In the genomic region with DNA sequence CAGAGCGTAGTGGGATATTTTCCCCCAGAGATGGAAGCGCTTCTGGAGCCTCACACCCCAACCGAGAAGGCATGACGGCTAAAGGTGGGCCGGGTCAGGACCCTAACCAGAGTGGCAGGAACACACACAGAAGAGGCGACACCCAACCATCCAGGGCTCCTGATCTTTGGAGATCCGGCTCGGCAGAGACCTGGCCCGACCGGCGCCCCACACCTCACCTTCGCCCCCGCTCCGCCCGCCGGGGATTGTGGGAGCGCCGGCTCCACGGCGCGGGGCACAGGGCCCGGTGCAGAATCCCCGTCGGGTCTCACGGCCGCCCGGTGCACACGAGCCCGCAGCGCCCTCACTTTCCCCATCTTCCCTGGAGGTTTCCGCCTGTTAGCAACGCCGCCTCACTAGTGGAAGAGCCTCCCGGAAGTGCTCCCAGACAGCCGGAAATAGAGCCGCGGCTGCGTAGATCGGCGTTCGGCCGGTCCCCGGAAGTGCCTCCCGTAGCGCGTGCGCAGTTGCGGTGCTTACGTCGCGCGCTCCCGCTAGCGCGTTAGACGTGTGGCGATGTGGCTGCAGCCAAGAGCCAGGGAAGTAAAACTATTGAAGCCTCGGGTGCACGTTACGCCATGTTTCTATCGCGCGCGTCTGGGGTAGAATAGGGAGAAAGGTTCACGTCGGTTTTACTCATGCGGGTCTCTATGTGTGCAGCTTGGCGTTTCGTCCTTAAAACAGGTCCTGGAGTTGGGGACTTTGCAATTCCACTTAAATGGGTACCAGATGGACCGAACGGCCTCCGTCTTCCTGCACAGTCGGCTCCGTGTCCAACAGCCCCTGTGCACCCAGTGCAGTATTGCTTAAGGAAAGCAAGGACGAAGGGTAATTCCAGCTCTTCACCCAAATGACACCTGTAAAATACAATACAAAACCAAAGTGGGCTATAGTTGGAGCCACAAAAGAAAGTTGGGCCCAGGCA, we compare ENCODE assay signal across 8 mouse cellular contexts. TPM values are rescaled to one million over a fixed set of nuclear protein-coding genes. Genes with fewer than 3 reads are reported as not detected.
DNase-seq lines count a peak whose midpoint lies in the region; ATAC-seq lines count a peak whose summit lies in the region.

A gene (minus strand): TSS at position 401 of the 964 bp plus-strand sequence.

- H3K9me3 ChIP-seq in hindbrain, embryonic 16.5 days (ENCODE audit: control insufficient read depth, low read length) = no peaks in the 10 kb centered on the region

- peak within 1 kb of the TSS; percentile 86 for H3K4me2 ChIP-seq in hindbrain, embryonic 16.5 days (ENCODE audit: low read length)

- peak; percentile 94 for ATAC-seq in hindbrain, embryonic 16.5 days

- peak within 1 kb of the TSS; percentile 80 for H3K9ac ChIP-seq in hindbrain, embryonic 16.5 days (ENCODE audit: low read depth, low read length)

- under 1% methylated on average over 75 of the region's 75 CpGs for WGBS in hindbrain, embryonic 16.5 days
- WGBS in macrophage (ENCODE audit: missing documents) = 1% methylated on average over 64 of the region's 75 CpGs

- peak; percentile 96 for DNase-seq in T-cell, adult 2 months (ENCODE audit: low spot score)
- DNase-seq in cerebellum, postnatal 36 days = peak; percentile 92 to 94
- peak; percentile 94 for DNase-seq in gastrocnemius, adult 18-20 months (ENCODE audit: low spot score)
- peak; percentile 95 for DNase-seq in left cerebral cortex, adult 18-20 months (ENCODE audit: low spot score in 2 of 2)
- peak; percentile 97 for DNase-seq in right cerebral cortex, adult 18-20 months
- DNase-seq in urinary bladder, postnatal 10 days (ENCODE audit: low spot score) = peak; percentile 79

- H3K27ac ChIP-seq in hindbrain, embryonic 16.5 days (ENCODE audit: low read depth, low read length) = peak within 1 kb of the TSS; percentile 82
- peak within 1 kb of the TSS; percentile 78 for H3K27ac ChIP-seq in macrophage

- H3K79me2 ChIP-seq in macrophage (ENCODE audit: inconsistent target) = peaks cover 45% of the 10 kb centered on the region

- H3K27me3 ChIP-seq in hindbrain, embryonic 16.5 days (replicated peaks; ENCODE audit: control insufficient read depth, insufficient read depth, low read length) = no peaks in the 10 kb centered on the region

- H3K4me3 ChIP-seq in hindbrain, embryonic 16.5 days (ENCODE audit: low read length) = peak within 1 kb of the TSS; percentile 70
- peak within 1 kb of the TSS; percentile 67 for H3K4me3 ChIP-seq in macrophage (ENCODE audit: inconsistent target)

- H3K4me1 ChIP-seq in hindbrain, embryonic 16.5 days (ENCODE audit: control insufficient read depth, insufficient read depth, low read depth, low read length) = peaks cover 16% of the 10 kb centered on the region

- H3K36me3 ChIP-seq in hindbrain, embryonic 16.5 days (ENCODE audit: control insufficient read depth, insufficient read depth, low read length) = peaks cover 4% of the 10 kb centered on the region; the same call in 1 of the 2 replicates
- H3K36me3 ChIP-seq in macrophage (ENCODE audit: inconsistent target) = peaks cover 22% of the 10 kb centered on the region

RNA-seq across cellular contexts. Expression of the gene that starts here (rescaled TPM):
- 1 to 10 TPM; 6.9 to 8.7 TPM for total RNA-seq in gastrocnemius, adult 18-20 months (2021)
- 43.5 and 43.8 TPM in 2 replicates for polyA plus RNA-seq in hindbrain, embryonic 16.5 days (2015; fragmentation: Nextera tagmentation; extraction: Ambion mirVana)
- total RNA-seq in left cerebral cortex, adult 18-20 months (2021) = 10 to 100 TPM; 34.7 to 35.8 TPM
- 10 to 100 TPM in 18 of 26 experiments, 1 to 10 TPM in 8; 4.4 to 19.6 (median 13.5) TPM for total RNA-seq in macrophage (2018; cell fraction: chromatin; rRNA removed)
- 10 to 100 TPM; 10.8 to 27.4 (median 20.7) TPM for total RNA-seq in macrophage (2018; cell fraction: cytosol; rRNA removed)
- total RNA-seq in macrophage (2018; cell fraction: nucleus; rRNA removed) = 10 to 100 TPM in 18 of 26 experiments, 1 to 10 TPM in 8; 5.3 to 18.1 (median 11.7) TPM
- 16.8 to 38.8 TPM (median 21.1 TPM) in 3 replicates for polyA plus RNA-seq in macrophage (2018)

Comparison
In these comparisons a context has a peak if more than half of its experiments do, and no peak if none do; other contexts are left out.
1. Peak in every context shown above with its lines: DNase-seq, ATAC-seq, H3K4me3 ChIP-seq and H3K27ac ChIP-seq.